Mouse (Mus musculus) MEL-GATA-1-ER (cell line): Measurements from ENCODE around the gene Spast.
"Not testable (repeated sequence)": the region's sequence is repeated elsewhere in the genome, so short reads cannot be mapped to it uniquely, and the experiment has no call there.

ENCODE experiments used
- DNase-seq: peaks from one replicate; pipeline ENCODE4 v3.0.0-alpha.2; 2012; ENCODE audit warnings: low read depth; ENCODE audit errors: extremely low read depth

Gene Spast

GRCm38 (mm10) chr17:74327195-74327594 is 11.6 kb upstream of the Spast start:
- DNase-seq: not testable (repeated sequence)

DNA sequence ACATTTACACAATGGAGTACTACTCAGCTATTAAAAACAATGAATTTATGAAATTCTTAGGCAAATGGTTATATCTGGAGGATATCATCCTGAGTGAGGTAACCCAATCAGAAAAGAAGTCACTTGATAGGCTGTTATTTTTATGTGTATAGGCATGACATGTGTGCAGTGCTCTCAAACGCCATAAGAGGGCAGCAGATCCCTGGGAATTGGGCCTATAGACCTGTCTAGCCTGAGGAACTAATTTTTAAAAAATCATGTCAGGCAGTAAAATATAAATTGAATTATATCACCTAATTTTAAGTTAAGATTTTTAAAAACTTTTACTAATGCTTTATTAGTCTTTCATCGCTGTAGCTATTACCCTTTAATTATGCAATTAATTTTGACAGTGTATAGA is 10.6 kb upstream of the Spast start:
- peak; percentile 65 for DNase-seq

DNA sequence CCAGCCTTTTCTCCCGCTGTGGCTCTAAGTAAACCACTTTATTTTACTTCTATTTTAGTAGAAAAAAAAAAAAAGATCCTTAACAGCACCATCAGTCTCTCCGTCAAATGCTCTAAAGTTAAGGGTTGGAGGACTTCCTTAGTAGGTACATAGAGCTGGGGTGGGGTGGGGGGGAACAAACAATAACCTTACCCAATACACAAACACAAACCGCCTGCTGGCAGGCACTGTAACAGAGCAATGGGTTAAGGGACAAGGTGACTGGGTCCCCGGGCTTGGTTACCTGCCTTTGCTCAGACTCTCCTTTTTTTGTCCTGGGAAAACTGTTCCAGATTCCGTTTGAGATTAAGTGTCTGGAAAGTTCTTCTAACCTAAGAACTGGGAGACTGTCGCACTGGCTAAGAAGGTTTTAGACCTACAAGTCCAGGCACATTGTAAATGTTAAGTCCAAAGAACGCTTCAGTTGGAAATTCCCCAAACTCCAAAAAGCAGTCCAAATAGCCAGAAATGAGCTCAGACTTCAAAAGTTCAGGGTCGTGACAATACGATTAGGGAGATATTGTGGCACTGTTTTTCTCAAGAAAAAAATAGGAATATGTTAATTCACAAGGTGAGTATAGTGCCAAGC is 7.6 kb upstream of the Spast start:
- no peak for DNase-seq

DNA sequence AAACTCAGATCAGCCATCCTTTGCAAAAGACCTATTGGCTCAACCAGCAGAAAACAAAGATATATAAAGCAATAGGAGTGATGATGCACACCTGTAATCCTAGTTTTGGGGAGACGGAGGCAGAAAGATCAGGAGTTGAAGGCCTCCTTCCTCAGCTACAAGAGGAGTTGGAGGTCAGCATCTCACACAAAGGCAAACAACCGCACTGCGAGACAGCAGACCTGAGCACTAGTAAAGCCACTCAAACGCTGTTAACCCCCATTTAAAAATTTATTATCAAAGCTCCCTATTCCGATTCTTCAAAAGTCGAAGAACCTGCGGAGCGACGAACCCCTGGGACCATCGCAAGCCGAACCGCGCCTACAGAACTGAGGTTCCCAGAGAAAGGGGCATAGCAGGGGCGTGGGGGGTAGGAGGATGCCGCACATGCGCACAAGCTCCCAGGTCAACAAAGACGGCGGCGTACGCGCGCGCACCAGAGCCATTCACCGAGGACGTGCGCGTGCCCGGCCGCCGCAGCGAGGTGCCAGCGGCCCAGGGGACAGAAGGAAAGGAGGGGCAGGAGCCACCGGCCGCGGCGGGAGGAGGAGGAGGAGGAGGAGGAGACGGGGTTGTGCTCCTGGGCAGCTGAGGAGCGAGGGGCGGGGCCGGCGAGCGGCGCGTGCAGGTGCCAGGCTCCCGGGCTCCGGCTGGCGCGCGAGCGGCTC is 409 bp upstream of the Spast start:
- DNase-seq: peak; percentile 70

- DNase-seq: no peak
Measured at GRCm38 (mm10) chr17:74341151-74341550, 2.4 kb downstream of the Spast start.

DNA sequence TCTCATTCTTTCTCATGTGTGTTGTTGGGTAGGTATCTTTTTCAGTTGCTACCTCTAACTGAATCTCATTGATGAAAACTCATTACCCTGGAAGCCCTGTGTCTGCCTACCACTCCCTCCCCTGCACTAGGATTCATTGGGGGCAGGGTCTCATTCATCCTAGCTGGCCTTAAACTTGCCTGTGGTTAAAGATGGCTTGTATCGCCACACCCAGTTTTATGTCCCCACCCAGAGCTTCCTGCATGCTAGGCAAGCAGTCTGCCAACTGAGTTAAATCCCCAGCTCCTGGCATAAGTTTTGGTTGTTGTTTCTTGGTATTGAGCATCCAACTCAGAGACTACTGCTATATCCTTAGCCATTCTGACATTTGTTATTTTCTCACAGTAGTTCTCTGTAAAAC is 24.8 kb downstream of the Spast start:
- no peak for DNase-seq

DNA sequence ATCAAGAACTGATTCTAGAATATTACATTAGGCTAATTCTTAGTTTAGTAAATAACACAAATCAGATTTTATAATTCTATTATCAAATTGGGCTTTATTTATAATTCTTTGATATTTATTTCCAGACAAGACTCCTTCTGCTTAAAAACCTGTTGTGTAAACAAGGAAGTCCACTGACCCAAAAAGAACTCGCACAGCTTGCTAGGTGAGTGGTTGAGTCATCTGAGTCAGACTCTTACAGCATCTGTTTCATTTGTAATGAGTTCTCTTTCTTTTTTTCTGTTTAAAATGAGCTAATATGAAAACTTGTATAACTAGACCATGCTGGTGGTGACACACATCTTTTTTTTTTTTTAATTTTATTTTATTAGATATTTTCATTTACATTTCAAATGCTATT is 38.1 kb downstream of the Spast start:
- no peak for DNase-seq

DNA sequence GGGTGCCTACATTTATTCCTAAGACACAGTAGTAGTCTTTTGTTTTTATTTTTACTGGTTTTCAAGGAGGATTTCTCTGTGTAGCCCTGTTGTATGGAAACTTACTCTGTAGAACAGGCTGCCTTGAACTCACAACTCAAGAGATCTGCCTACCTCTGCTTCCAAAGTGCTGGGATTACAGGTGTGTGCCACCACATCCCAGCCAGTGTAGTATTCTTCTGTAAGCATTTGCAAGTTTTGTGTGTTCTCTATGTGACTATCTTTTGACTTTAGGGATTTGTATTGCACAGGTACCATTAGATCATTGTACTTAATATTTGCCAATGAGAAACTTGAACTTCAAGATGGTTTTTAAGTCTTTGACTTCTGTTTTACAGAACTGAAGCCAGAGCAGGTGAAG is 47.9 kb downstream of the Spast start:
- no peak for DNase-seq

DNA sequence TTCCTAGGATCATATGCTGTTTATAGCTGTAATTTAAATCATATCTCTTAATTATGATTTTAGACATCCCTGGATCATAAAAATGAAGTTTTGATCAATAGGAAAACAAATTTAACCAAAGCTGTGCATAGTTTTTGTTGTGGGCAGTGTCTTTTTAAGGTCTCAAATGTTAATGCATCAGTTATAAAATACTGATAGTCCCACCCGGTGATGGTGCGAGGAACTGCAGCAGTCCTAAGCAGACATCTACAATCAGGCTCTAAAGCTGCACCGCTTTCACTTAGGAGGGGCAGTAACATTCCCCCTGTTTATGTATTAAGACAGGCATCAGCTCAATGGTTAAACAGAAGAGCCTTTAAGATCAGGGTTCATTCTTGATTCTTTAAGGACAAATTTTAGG is 51.1 kb downstream of the Spast start:
- DNase-seq: no peak

GRCm38 (mm10) chr17:74394381-74394780 is 55.6 kb downstream of the Spast start:
- DNase-seq: no peak

DNA sequence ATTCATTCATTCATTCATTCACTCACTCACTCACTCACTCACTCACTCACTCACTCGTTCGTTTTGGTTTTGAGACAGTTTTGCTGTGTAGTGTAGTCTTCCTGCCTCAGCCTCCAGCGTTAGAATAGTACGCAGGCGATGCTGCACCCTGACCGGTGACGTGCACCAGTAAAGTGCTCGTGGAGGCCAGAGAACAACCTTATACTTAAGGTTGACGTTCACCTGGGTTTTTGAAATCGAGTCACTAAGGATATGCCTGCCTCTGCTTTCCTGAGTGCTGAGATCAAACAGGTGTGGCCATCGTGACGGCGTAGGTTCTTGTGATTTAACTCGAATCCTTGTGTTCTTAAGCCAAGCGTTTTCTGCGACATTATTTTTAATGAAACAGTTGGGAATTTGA is 56.1 kb downstream of the Spast start:
- DNase-seq: no peak

DNA sequence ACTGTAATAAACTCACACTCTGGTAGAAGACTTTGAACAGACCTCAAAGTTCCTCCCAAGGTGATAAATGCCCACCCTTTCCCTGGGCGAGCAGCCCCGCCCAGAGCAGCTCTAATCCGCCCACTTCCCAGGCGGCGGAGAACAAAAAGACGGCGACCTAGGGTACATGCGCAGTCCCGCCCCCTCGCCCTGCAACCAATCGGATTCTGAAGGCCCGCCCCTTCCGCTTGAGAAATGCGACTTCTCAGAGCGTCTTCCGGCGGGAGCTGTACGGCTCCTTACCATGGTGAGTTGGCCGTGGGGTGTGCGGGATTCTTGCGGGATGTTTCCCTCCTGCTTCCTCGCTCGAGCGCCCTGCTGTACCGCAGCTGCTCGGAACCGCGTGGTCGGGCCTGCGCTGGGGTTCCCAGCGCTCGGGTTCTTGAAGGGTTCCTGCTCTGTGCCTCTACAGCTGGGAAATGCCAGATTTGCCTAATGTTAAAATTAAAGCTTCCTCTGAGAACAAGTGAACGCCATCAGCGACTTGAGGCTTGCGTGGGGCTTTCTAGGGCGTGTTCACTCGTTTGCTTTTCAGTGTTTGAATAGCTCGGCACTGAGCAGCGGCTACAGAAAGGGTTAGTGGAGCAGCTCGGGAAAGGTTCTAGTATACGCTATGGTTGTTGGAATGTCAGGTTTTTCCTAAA is 56.7 kb downstream of the Spast start, which contains the start of gene Slc30a6:
TSS of gene Slc30a6 (plus strand) at position 226 of the 683 bp plus-strand sequence.
- peak; percentile 90 for DNase-seq

- DNase-seq: peak; percentile 20
Measured at GRCm38 (mm10) chr17:74396766-74397165, 58.0 kb downstream of the Spast start.

GRCm38 (mm10) chr17:74397173-74397572 is 58.4 kb downstream of the Spast start:
- peak; percentile 86 for DNase-seq

- no peak for DNase-seq
Measured at GRCm38 (mm10) chr17:74402486-74403222, 63.9 kb downstream of the Spast start.

DNA sequence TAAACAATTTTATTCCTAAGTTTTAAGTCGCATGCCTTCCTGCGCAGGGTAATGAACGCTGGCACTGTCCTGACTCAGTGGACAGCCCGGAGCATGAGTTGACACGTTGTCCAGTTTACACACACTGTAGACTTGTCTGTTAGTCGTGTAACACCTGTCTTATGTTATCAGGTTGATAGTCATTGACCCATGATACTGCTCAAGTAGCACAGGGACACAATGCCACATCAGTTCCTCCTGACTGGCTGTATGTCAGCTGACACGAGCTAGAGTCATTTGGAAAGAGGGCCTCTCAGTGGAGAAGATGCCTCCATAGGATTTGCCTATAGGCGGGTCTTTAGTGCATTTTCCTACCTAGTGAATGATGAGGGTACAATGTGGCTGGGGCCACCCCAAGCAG is 67.7 kb downstream of the Spast start:
- DNase-seq: no peak

GRCm38 (mm10) chr17:74409722-74410121 is 70.9 kb downstream of the Spast start:
- DNase-seq: no peak

DNA sequence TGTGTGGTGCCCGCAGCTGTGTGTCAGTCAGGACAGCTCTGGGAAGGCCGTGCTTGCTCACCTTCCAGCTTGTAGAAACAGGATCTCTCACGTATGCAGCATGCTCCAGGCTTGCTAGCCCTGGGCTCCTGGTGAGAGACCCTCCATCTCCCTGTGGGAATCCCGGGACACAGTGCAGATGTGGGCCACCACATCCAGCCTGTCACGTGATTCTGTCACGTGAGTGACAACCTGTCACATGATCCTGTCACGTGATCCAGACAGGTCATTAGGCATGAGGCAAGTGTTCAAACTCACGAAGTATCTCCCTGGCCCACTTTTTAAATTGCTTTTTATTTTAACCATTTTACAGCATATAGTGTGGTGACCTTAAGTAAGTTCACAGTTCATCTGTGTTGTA is 74.5 kb downstream of the Spast start:
- no peak for DNase-seq

- no peak for DNase-seq
Measured at GRCm38 (mm10) chr17:74414671-74415070, 75.9 kb downstream of the Spast start.

DNA sequence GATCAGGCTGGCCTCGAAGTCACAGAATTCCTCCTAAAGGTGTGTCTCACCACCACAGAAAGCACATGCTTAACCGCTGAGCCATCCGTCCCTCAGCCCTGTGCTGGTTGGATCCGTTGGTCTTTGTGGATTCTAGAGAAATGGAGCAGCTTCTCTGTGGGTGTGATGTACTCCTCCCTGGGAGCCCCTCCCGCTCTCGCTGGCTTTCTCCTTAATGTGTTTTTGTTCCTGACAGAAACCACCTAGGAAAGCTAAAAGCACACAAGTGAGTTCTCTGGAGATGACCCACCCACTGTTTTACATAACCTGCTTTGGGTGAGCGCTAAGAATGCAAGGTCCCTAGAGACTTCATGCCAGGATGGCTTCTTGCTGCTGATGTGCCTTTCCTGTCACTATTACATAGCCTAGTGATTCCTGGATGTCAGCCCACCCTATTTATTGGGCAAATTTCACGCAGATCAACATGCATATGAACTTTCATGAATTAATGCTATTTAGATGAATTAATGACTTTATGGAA is 78.1 kb downstream of the Spast start:
- DNase-seq: no peak

- no peak for DNase-seq
Measured at GRCm38 (mm10) chr17:74418171-74418570, 79.4 kb downstream of the Spast start.

GRCm38 (mm10) chr17:74420656-74421055 is 81.9 kb downstream of the Spast start:
- DNase-seq: no peak
